Mouse (Mus musculus): ENCODE results near the gene Heca. TPM values are rescaled to one million over a fixed set of nuclear protein-coding genes. Genes with fewer than 3 reads are reported as not detected.
A peak's percentile ranks its signal among the peaks of the same experiment; 100 is the strongest.
"Not testable (repeated sequence)": the region's sequence is repeated elsewhere in the genome, so short reads cannot be mapped to it uniquely, and the experiment has no call there.

Heca gene
- polyA plus RNA-seq (2016; fragmentation: Nextera tagmentation; extraction: Ambion mirVana), result 4.1 TPM in 2 replicates

GRCm38 (mm10) chr10:17947960-17948730 lies at the start of gene Heca:
Heca (minus strand) TSS chr10:17948067.
- Histone ChIP-seq H3K9me3 (no peaks in the 10 kb centered on the region), H3K27me3 (replicated peaks) (no peaks in the 10 kb centered on the region), H3K4me3 (peak within 1 kb of the TSS; percentile 88), H3K4me2 (replicated peaks) (peak within 1 kb of the TSS; percentile 69), H3K27ac (peak within 1 kb of the TSS; percentile 50), H3K36me3 (no peaks in the 10 kb centered on the region), H3K4me1 (peaks cover 11% of the 10 kb centered on the region), H3K9ac (peak within 1 kb of the TSS; percentile 89)
- WGBS, result 10% methylated on average over 50 of the region's 50 CpGs
- peak; percentile 96 for ATAC-seq (ENCODE audit: low FRiP score, low read depth)

DNA sequence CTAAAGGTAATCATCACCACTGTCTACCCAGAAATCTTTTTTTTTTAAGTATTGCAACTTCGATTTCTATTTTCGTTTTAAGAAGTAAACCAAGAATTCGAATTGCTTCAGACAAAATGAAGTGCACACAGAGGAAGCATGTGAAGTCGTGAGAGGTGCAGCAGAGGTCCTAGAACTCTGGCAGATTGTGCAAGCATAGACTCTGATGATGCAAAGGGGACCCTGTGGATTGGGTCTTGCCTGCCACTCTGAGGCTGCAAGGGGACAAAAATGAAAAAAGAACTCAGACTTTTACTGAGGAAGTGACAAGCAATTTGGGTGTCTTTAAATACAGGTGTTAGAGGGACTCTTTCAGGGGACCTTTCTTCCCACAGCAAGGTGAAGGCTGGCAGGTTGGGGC lies 42.7 kb upstream of the Heca start:
- no peak for ATAC-seq (ENCODE audit: low FRiP score, low read depth)
- Histone ChIP-seq H3K4me2 (replicated peaks) (no peak overlapping the region), H3K27ac (no peak overlapping the region), H3K27me3 (replicated peaks) (no peaks in the 10 kb centered on the region), H3K4me1 (no peaks in the 10 kb centered on the region), H3K4me3 (no peak overlapping the region), H3K36me3 (no peaks in the 10 kb centered on the region), H3K9me3 (no peaks in the 10 kb centered on the region), H3K9ac (no peak overlapping the region)
- WGBS, result 90% methylated on average over 4 of the region's 4 CpGs

GRCm38 (mm10) chr10:17989136-17989535 lies 41.3 kb upstream of the Heca start:
- H3K27ac ChIP-seq, result no peak overlapping the region
- no peak for ATAC-seq (ENCODE audit: low FRiP score, low read depth)
- H3K27me3 ChIP-seq (replicated peaks), result no peaks in the 10 kb centered on the region
- no peaks in the 10 kb centered on the region for H3K36me3 ChIP-seq
- H3K4me3 ChIP-seq, result no peak overlapping the region
- no peaks in the 10 kb centered on the region for H3K9me3 ChIP-seq
- no peak overlapping the region for H3K9ac ChIP-seq
- H3K4me1 ChIP-seq, result no peaks in the 10 kb centered on the region
- no peak overlapping the region for H3K4me2 ChIP-seq (replicated peaks)
- 77% methylated on average over 6 of the region's 6 CpGs for WGBS

GRCm38 (mm10) chr10:17987823-17988423 lies 40.1 kb upstream of the Heca start:
- Histone ChIP-seq H3K9me3 (no peaks in the 10 kb centered on the region), H3K4me3 (no peak overlapping the region), H3K4me2 (replicated peaks) (no peak overlapping the region), H3K4me1 (no peaks in the 10 kb centered on the region), H3K27me3 (replicated peaks) (no peaks in the 10 kb centered on the region), H3K36me3 (no peaks in the 10 kb centered on the region), H3K9ac (no peak overlapping the region), H3K27ac (no peak overlapping the region)
- 88% methylated on average over 8 of the region's 8 CpGs for WGBS
- ATAC-seq (ENCODE audit: low FRiP score, low read depth), result no peak

DNA sequence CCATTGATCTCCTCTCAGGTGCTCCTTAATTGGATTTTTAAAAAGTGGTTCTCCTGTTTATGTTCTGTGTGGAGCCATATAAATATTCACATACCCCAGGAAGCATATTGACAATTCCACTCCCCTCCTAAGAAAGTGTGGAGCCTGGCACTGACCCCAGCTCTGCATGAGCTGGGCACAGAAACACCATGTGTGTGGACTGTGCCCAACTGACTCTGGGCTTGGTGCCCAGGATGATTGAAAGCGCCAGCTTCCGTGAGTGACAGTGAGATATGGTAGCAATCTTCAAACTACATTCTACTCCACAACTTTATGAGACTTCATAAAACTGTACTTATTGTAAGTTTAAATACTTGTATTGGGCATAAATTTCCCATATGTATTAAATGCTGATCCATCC lies 35.4 kb upstream of the Heca start:
- Histone ChIP-seq H3K27ac (no peak overlapping the region), H3K4me2 (replicated peaks) (no peak overlapping the region), H3K9me3 (no peaks in the 10 kb centered on the region), H3K9ac (no peak overlapping the region), H3K36me3 (no peaks in the 10 kb centered on the region), H3K27me3 (replicated peaks) (no peaks in the 10 kb centered on the region), H3K4me3 (no peak overlapping the region), H3K4me1 (no peaks in the 10 kb centered on the region)
- no peak for ATAC-seq (ENCODE audit: low FRiP score, low read depth)
- WGBS, result 93% methylated on average over 2 of the region's 2 CpGs

DNA sequence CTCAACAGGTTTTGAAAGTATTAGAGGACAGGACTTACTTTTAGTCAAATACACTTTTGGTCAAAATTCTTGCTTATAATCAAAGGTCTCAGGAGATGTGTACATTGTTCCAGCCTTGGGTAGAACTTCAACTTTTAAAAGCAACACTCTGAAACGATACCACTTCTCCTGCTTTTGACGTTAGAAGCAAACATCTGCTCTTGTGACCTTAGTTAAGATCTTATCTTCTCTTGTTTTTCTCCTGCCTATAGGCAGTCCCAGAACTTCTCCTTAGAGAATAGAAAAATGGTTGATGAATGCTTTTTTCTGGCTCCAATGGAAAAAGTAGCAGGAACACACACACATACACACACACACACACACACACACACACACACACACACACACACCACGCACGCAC lies 18.2 kb upstream of the Heca start:
- Histone ChIP-seq H3K9me3 (no peaks in the 10 kb centered on the region), H3K36me3 (no peaks in the 10 kb centered on the region), H3K4me3 (no peak overlapping the region), H3K27ac (no peak overlapping the region), H3K9ac (no peak overlapping the region), H3K27me3 (replicated peaks) (no peaks in the 10 kb centered on the region), H3K4me1 (no peaks in the 10 kb centered on the region), H3K4me2 (replicated peaks) (no peak overlapping the region)
- WGBS, result 87% methylated on average over 4 of the region's 4 CpGs
- no peak for ATAC-seq (ENCODE audit: low FRiP score, low read depth)

- no peak overlapping the region for H3K4me3 ChIP-seq
- H3K4me2 ChIP-seq (replicated peaks), result no peak overlapping the region
- H3K9me3 ChIP-seq, result no peaks in the 10 kb centered on the region
- peaks cover 8% of the 10 kb centered on the region for H3K4me1 ChIP-seq
- no peaks in the 10 kb centered on the region for H3K36me3 ChIP-seq
- WGBS, result 86% methylated on average over 5 of the region's 5 CpGs
- H3K27me3 ChIP-seq (replicated peaks), result no peaks in the 10 kb centered on the region
- ATAC-seq (ENCODE audit: low FRiP score, low read depth), result no peak
- no peak overlapping the region for H3K27ac ChIP-seq
- H3K9ac ChIP-seq, result no peak overlapping the region
Measured at GRCm38 (mm10) chr10:17950761-17951160, 2.9 kb upstream of the Heca start.

- no peaks in the 10 kb centered on the region for H3K9me3 ChIP-seq
- peak overlapping the region; percentile 50 for H3K27ac ChIP-seq
- peaks cover 11% of the 10 kb centered on the region for H3K4me1 ChIP-seq
- H3K27me3 ChIP-seq (replicated peaks), result no peaks in the 10 kb centered on the region
- 1% methylated on average over 107 of the region's 110 CpGs for WGBS
- peak overlapping the region; percentile 69 for H3K4me2 ChIP-seq (replicated peaks)
- H3K36me3 ChIP-seq, result no peaks in the 10 kb centered on the region
- H3K4me3 ChIP-seq, result peak overlapping the region; percentile 88
- peak overlapping the region; percentile 89 for H3K9ac ChIP-seq
- ATAC-seq (ENCODE audit: low FRiP score, low read depth), result peak; percentile 72
Measured at GRCm38 (mm10) chr10:17947175-17947906, 526 bp downstream of the Heca start.

- 2% methylated on average over 4 of the region's 4 CpGs for WGBS
- Histone ChIP-seq H3K9ac (peak overlapping the region; percentile 89), H3K4me2 (replicated peaks) (peak overlapping the region; percentile 69), H3K4me1 (peaks cover 11% of the 10 kb centered on the region), H3K4me3 (peak overlapping the region; percentile 88), H3K27ac (0 out of 2 replicates have a peak overlapping the region, but pooled peaks have one; percentile 50)
- not testable (repeated sequence) for H3K9me3 ChIP-seq; H3K27me3 ChIP-seq (replicated peaks); H3K36me3 ChIP-seq; ATAC-seq (ENCODE audit: low FRiP score, low read depth)
Measured at GRCm38 (mm10) chr10:17946799-17947174, 1.1 kb downstream of the Heca start.

- Histone ChIP-seq H3K9me3 (no peaks in the 10 kb centered on the region), H3K4me2 (replicated peaks) (peak overlapping the region; percentile 69), H3K9ac (no peak overlapping the region), H3K27me3 (replicated peaks) (no peaks in the 10 kb centered on the region), H3K4me3 (no peak overlapping the region; the same call in 1 of the 2 replicates), H3K36me3 (no peaks in the 10 kb centered on the region), H3K27ac (no peak overlapping the region), H3K4me1 (peaks cover 11% of the 10 kb centered on the region)
- WGBS, result 71% methylated on average over 3 of the region's 3 CpGs
- ATAC-seq (ENCODE audit: low FRiP score, low read depth), result no peak
Measured at GRCm38 (mm10) chr10:17946046-17946445, 1.8 kb downstream of the Heca start.

- no peaks in the 10 kb centered on the region for H3K9me3 ChIP-seq
- H3K36me3 ChIP-seq, result no peaks in the 10 kb centered on the region
- no peak overlapping the region for H3K27ac ChIP-seq
- H3K27me3 ChIP-seq (replicated peaks), result no peaks in the 10 kb centered on the region
- H3K4me1 ChIP-seq, result peaks cover 4% of the 10 kb centered on the region; the same call in 1 of the 2 replicates
- H3K4me3 ChIP-seq, result no peak overlapping the region
- no peak for ATAC-seq (ENCODE audit: low FRiP score, low read depth)
- WGBS, result 81% methylated on average over 2 of the region's 2 CpGs
- no peak overlapping the region for H3K4me2 ChIP-seq (replicated peaks)
- H3K9ac ChIP-seq, result no peak overlapping the region
Measured at GRCm38 (mm10) chr10:17933622-17934021, 14.2 kb downstream of the Heca start.

DNA sequence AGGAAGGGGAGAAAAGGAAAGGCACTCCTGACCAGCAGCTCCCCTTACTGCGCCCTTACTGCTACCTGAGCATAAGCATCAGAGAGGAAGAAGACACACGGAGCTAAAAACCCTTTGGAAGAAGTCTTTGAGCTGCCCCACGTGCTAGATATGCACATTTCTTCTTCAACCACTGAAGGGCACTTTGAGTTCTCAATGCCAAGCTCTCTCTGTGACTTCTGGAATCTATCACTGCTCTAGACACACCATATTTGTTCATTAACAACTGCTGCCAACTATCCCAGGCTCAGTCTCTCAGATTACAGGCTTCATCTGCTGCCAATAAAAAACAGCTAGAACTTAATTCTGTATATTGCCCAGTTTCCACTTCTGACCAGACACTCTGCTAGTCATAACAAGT lies 15.7 kb downstream of the Heca start:
- WGBS, result 70% methylated on average over 3 of the region's 3 CpGs

More for the DNA sequence above, 15.7 kb downstream of the Heca start:
- Histone ChIP-seq H3K9ac (no peak overlapping the region), H3K4me1 (peaks cover 4% of the 10 kb centered on the region; the same call in 1 of the 2 replicates), H3K4me2 (replicated peaks) (no peak overlapping the region), H3K27ac (no peak overlapping the region), H3K36me3 (no peaks in the 10 kb centered on the region), H3K4me3 (no peak overlapping the region), H3K9me3 (no peaks in the 10 kb centered on the region), H3K27me3 (replicated peaks) (no peaks in the 10 kb centered on the region)
- no peak for ATAC-seq (ENCODE audit: low FRiP score, low read depth)

Data from neural tube, embryonic 12.5 days (tissue).